Comparison of ENCODE assay signal across 10 mouse cellular contexts in genomic region chr10:53527838-53528773, GRCm38 (mm10).
A peak's percentile ranks its signal among the peaks of the same experiment; 100 is the strongest.
DNase-seq lines count a peak whose midpoint lies in the region; ATAC-seq lines count a peak whose summit lies in the region.
"Had no signal": no experiment of that assay in that cellular context is flagged by ENCODE, and none has a peak within 500 bp of the region (broad histone marks: within the 10 kb centered on the region; RNA-seq: fewer than 3 reads in every experiment).

No protein-coding gene starts in this region.

- ATAC-seq in cerebellum, adult (ENCODE audit: insufficient number of reproducible peaks, low FRiP score, low TSS enrichment) = peak; percentile 96
- peak; percentile 86 for ATAC-seq in forebrain, embryonic 16.5 days
- ATAC-seq in megakaryocyte progenitor cell, adult 5-6 weeks (replicated peaks; ENCODE audit: poor library complexity) = peak; percentile 66

- no peak overlapping the region for H3K4me3 ChIP-seq in heart, embryonic 10.5 days
- no peak overlapping the region for H3K4me3 ChIP-seq in forebrain, embryonic 16.5 days (replicated peaks; ENCODE audit: low read length)
- H3K4me3 ChIP-seq: megakaryocyte, embryonic 14.5 days had no signal

- H3K9me3 ChIP-seq in heart, embryonic 10.5 days = no peaks in the 10 kb centered on the region
- no peaks in the 10 kb centered on the region for H3K9me3 ChIP-seq in forebrain, embryonic 16.5 days (ENCODE audit: control insufficient read depth, low read length)
- H3K9me3 ChIP-seq: G1E had no signal

- no peak overlapping the region for H3K4me2 ChIP-seq in forebrain, embryonic 16.5 days (ENCODE audit: low read length)

- DNase-seq in heart, adult 18-20 months = peak; percentile 64 to 78
- no peak for DNase-seq in heart, embryonic 10.5 days (ENCODE audit: low spot score)
- peak; percentile 77 for DNase-seq in induced T-regulatory cell, adult 2 months (ENCODE audit: low read depth)
- DNase-seq in left cerebral cortex, adult 18-20 months (ENCODE audit: low spot score in 2 of 2) = peak; percentile 70 to 72
- peak; percentile 71 for DNase-seq in right cerebral cortex, postnatal 4 days

- no peaks in the 10 kb centered on the region for H3K36me3 ChIP-seq in heart, embryonic 10.5 days
- H3K36me3 ChIP-seq in forebrain, embryonic 16.5 days (ENCODE audit: control insufficient read depth, insufficient read depth) = no peaks in the 10 kb centered on the region
- H3K36me3 ChIP-seq: G1E had no signal

- H3K27ac ChIP-seq in heart, embryonic 10.5 days = no peak overlapping the region
- no peak overlapping the region for H3K27ac ChIP-seq in forebrain, embryonic 16.5 days (ENCODE audit: low read length)

- peaks cover 10% of the 10 kb centered on the region; the same call in 1 of the 2 replicates for H3K4me1 ChIP-seq in heart, embryonic 10.5 days
- H3K4me1 ChIP-seq in forebrain, embryonic 16.5 days (replicated peaks; ENCODE audit: control insufficient read depth, insufficient read depth, low read length) = no peaks in the 10 kb centered on the region

- 33% methylated on average over 6 of the region's 6 CpGs for WGBS in heart, embryonic 10.5 days
- 38% methylated on average over 6 of the region's 6 CpGs for WGBS in forebrain, embryonic 16.5 days

- no peaks in the 10 kb centered on the region for H3K27me3 ChIP-seq in heart, embryonic 10.5 days (ENCODE audit: insufficient read depth, poor library complexity, severe bottlenecking)
- H3K27me3 ChIP-seq in forebrain, embryonic 16.5 days (replicated peaks; ENCODE audit: control insufficient read depth, insufficient read depth, low read length) = no peaks in the 10 kb centered on the region
- H3K27me3 ChIP-seq: megakaryocyte, embryonic 14.5 days had no signal

- no peak overlapping the region for H3K9ac ChIP-seq in forebrain, embryonic 16.5 days (replicated peaks; ENCODE audit: low read depth, low read length)
